Mouse (Mus musculus) ES-Bruce4 (cell line): Measurements from ENCODE around the gene Tgif2.

ENCODE experiments used
- CTCF ChIP-seq: IDR thresholded peaks from one replicate; pipeline ENCODE4 v1.8.1; 2011; ENCODE audit warnings: low read depth, low read length
- POLR2A ChIP-seq: IDR thresholded peaks from one replicate; pipeline ENCODE4 v1.8.1; 2011; ENCODE audit warnings: low read length; ENCODE audit not compliant: insufficient read depth

- TF ChIP-seq CTCF = no peak
- no peak for TF ChIP-seq POLR2A
These were observed 29.2 kb downstream of the Tgif2 start for GRCm38 (mm10) chr2:156868994-156869393.
